Mouse (Mus musculus) midbrain, embryonic 15.5 days (tissue): Measurements from ENCODE around the gene Gm17359. TPM values are rescaled to one million over a fixed set of nuclear protein-coding genes. Genes with fewer than 3 reads are reported as not detected.

Experiments
- ATAC-seq: fragments of 200-750 bp; cut with Nextera tagmentation; replicated peaks from 2 replicates; pipeline ENCODE4 v1.8.0; 2017; ENCODE audit warnings: moderate TSS enrichment
- H3K27ac ChIP-seq: fragments of 300-500 bp; sonication (generic); 2 replicates; pipeline ENCODE4 v1.5.1; 2015; ENCODE audit warnings: mild to moderate bottlenecking, inconsistent platforms
- H3K27me3 ChIP-seq: fragments of 300-500 bp; sonication (generic); replicated peaks from 2 replicates; pipeline ENCODE4 v1.6.1; 2015; ENCODE audit warnings: inconsistent platforms
- H3K36me3 ChIP-seq: fragments of 300-500 bp; sonication (generic); replicated peaks from 2 replicates; pipeline ENCODE4 v1.6.1; 2015; ENCODE audit warnings: inconsistent platforms
- H3K4me1 ChIP-seq: fragments of 300-500 bp; sonication (generic); 2 replicates; pipeline ENCODE4 v1.6.1; 2015; ENCODE audit warnings: inconsistent platforms
- H3K4me2 ChIP-seq: fragments of 300-500 bp; sonication (generic); 2 replicates; pipeline ENCODE4 v1.6.1; 2015; ENCODE audit warnings: inconsistent platforms, mild to moderate bottlenecking, moderate library complexity
- H3K4me3 ChIP-seq: fragments of 300-500 bp; sonication (generic); 2 replicates; pipeline ENCODE4 v1.5.1; 2015; ENCODE audit warnings: mild to moderate bottlenecking, inconsistent platforms
- H3K9ac ChIP-seq: fragments of 300-500 bp; sonication (generic); 2 replicates; pipeline ENCODE4 v1.6.1; 2015; ENCODE audit warnings: mild to moderate bottlenecking, inconsistent platforms
- H3K9me3 ChIP-seq: fragments of 300-500 bp; sonication (generic); 2 replicates; pipeline ENCODE4 v1.6.1; 2016; ENCODE audit warnings: inconsistent platforms
- WGBS: fragments of 180-500 bp; shearing (Covaris S2); methylation state at CpG from one replicate; pipeline ENCODE4 v1.1.7; 2015; ENCODE audit warnings: mixed read lengths; 5-methylcytosine and 5-hydroxymethylcytosine counted together
- polyA plus RNA-seq: library from polyadenylated mRNA; unstranded; fragments of >200 nt; fragmentation: Nextera tagmentation; extraction: Ambion mirVana; gene quantifications from 2 replicates; pipeline ENCODE4 v1.2.1, GENCODE M21; 2015

The Gm17359 gene
- polyA plus RNA-seq, 1 experiment from 2014 or later: not detected

DNA sequence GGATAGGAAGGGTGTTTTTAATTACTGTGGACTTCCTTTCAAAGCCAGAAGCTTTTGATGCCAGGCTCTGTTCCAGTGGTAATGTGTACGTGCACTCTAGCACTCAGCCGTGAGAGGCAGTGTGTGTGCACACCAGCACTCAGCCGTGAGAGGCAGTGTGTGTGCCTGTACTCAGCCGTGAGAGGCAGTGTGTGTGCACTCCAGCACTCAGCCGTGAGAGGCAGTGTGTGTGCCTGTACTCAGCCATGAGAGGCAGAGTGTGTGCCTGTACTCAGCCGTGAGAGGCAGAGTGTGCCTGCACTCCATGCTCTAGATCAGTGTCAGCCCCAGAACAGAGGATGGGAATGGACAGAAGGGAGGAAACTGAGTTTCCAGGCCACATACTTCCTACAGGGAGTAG lies 160.2 kb downstream of the Gm17359 start:
- Histone ChIP-seq H3K4me1 (no peaks in the 10 kb centered on the region), H3K4me3 (no peak overlapping the region), H3K4me2 (no peak overlapping the region), H3K36me3 (0 out of 2 replicates have a peak, but pooled peaks cover 3% of the 10 kb centered on the region), H3K9me3 (no peaks in the 10 kb centered on the region), H3K9ac (no peak overlapping the region), H3K27ac (no peak overlapping the region), H3K27me3 (no peaks in the 10 kb centered on the region)
- WGBS: 82% methylated on average over 6 of the region's 6 CpGs
- ATAC-seq: 0 out of 2 replicates have a peak, but pooled peaks have one; percentile 14

GRCm38 (mm10) chr3:79500279-79500678 lies 163.8 kb downstream of the Gm17359 start:
- Histone ChIP-seq H3K9me3 (no peaks in the 10 kb centered on the region), H3K9ac (no peak overlapping the region), H3K4me2 (no peak overlapping the region), H3K36me3 (0 out of 2 replicates have a peak, but pooled peaks cover 3% of the 10 kb centered on the region), H3K27ac (no peak overlapping the region), H3K4me1 (no peaks in the 10 kb centered on the region), H3K27me3 (no peaks in the 10 kb centered on the region), H3K4me3 (no peak overlapping the region)
- ATAC-seq: no peak
- WGBS: 32% methylated on average over 10 of the region's 10 CpGs

DNA sequence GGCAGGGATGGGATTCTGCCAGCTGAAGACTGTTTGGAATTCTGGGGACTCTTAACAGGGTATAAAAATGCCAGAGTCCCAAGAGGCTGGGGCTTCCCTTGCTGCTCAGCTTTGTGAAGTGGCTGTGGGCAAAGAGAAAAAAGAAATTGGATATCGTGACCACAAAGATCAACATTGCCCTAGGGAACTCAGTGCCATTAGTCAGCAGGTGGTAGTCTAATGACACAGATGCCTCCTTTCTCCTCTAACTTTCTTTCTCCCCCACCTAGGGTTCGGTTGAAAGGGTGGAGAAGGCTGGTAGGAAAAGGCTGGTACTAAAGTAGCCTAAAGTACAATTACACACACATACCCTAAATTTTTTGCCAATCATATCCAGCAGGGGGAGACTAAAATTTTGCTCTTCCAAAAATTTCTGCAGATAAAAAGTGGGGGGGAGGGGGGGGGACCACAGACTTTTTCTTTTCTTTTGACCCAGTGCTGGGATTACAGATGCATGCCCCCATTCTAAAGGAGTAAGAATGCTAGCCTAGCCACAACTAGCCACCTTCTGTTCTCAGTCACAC lies 164.8 kb downstream of the Gm17359 start:
- WGBS: 60% methylated on average over 2 of the region's 2 CpGs
- ATAC-seq: no peak
- Histone ChIP-seq H3K9ac (no peak overlapping the region), H3K27me3 (no peaks in the 10 kb centered on the region), H3K4me1 (no peaks in the 10 kb centered on the region), H3K27ac (no peak overlapping the region), H3K4me3 (no peak overlapping the region), H3K9me3 (no peaks in the 10 kb centered on the region), H3K36me3 (no peaks in the 10 kb centered on the region), H3K4me2 (no peak overlapping the region)

Other genes with a start within 250 kb of the Gm17359 start
- gene Rapgef2, start 50.1 kb upstream of the Gm17359 start, polyA plus RNA-seq: 14.4 and 14.8 TPM in 2 replicates
- gene Fnip2, start 231.1 kb downstream of the Gm17359 start, polyA plus RNA-seq: 10.0 and 10.4 TPM in 2 replicates